Mouse (Mus musculus): ENCODE results near the gene Ttll1. TPM values are rescaled to one million over a fixed set of nuclear protein-coding genes. Genes with fewer than 3 reads are reported as not detected.
A peak's percentile ranks its signal among the peaks of the same experiment; 100 is the strongest.

Ttll1 gene
- total and polyA plus RNA-seq, 3 experiments, result 2.5 to 9.9 (median 4.9) TPM

DNA sequence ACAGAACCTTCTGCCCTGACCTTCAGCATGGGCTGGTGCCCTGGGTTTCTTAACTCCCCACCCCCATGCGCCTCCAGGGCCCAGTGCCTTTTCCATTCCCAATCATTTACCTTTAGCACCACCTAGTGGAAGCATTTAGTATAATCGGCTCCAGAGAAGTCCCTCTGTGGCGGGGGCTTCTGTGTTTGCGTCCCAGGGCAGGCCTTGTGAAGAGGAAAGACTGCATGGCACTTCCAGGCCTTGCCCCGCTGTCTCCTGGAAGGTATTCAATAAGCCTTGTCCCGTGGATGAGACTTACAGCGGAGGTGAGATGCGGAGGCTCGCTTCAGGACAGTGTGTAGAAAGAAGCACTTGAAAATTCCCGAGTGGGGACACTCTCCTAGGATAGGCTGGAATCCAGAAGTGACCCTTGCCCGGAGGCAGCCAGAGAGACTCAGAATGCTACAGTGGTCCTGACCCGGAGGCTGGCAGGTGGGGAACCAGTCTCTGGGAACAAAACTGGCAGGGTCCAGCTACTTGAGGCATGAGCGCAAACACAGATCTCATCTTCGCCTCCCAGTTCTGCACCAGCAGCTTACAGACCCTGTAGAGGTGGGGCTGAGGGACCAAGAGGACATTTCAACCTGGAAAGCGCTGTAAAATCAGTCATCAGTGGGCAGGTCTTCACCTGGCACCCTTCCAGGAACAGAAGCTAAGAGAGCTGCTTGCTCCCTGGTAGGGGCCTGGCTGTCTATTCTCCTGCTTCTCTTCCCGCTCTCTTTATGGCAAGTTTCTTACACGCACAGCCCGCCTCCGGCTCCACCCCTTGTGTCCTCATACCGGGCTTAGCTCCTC lies 7.7 kb upstream of the Ttll1 start (continued):
- TF ChIP-seq HCFC1 (IDR thresholded peaks at IDR 0.05; ENCODE audit: low read depth, low read length), result peak; percentile 23; the same call in 1 of the 2 replicates
- TF ChIP-seq SIN3A (IDR thresholded peaks at IDR 0.05; ENCODE audit: low read length), result no peak
- 0 out of 2 replicates have a peak, but pooled peaks have one; percentile 20 for TF ChIP-seq BHLHE40 (IDR thresholded peaks at IDR 0.05; ENCODE audit: low read depth, low read length)
- no peak for TF ChIP-seq ZKSCAN1 (IDR thresholded peaks at IDR 0.05; ENCODE audit: borderline replicate concordance, low read depth, low read length)
- no peak for TF ChIP-seq GABPA (IDR thresholded peaks at IDR 0.05; ENCODE audit: insufficient replicate concordance, low read depth, low read length)
- peak; percentile 79 for TF ChIP-seq SMC3 (IDR thresholded peaks at IDR 0.05; ENCODE audit: low read depth, low read length)
- no peak for TF ChIP-seq ELF1 (IDR thresholded peaks at IDR 0.05; ENCODE audit: low read depth, low read length)
- no peak for TF ChIP-seq POLR2A (IDR thresholded peaks at IDR 0.05; ENCODE audit: low read depth, low read length)
- no peak for TF ChIP-seq MAFK (IDR thresholded peaks at IDR 0.05; ENCODE audit: insufficient replicate concordance, low read length)
- TF ChIP-seq RAD21 (IDR thresholded peaks at IDR 0.05; ENCODE audit: low read depth, low read length), result peak; percentile 91
- peak; percentile 61 for TF ChIP-seq ZC3H11A (IDR thresholded peaks at IDR 0.05; ENCODE audit: low read depth, low read length)
- no peak for TF ChIP-seq ZNF384 (IDR thresholded peaks at IDR 0.05; ENCODE audit: low read depth, low read length)

DNA sequence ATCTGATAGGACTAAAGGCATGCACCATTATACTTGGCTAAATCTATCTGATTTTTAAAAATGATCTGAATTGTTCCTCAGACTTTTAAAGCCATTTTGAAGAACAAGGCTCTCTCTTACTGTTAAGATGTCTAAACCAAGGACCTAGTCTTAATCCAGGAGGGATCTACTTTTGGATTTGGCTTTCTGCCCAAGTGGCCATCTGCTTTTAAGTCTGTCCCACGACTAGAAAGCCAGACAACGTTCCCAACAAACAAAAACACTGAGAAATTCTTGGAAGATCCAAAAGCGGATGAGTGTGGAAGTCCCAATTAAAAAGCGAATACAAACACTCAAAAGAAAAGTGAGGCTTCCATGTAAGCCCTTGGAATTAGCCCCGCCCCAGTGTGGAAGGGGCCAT lies 4.3 kb upstream of the Ttll1 start:
- Histone ChIP-seq H3K27me3 (replicated peaks) (peaks cover 44% of the 10 kb centered on the region), H3K4me3 (replicated peaks in 1 of 3; ENCODE audit: low read depth in 2 of 3, low read length in 2 of 3, poor library complexity in 1 of 3) (no peak overlapping the region)
- TF ChIP-seq ZC3H11A (IDR thresholded peaks at IDR 0.05; ENCODE audit: low read depth, low read length), result no peak
- no peak for TF ChIP-seq CTCF (conservative IDR thresholded peaks at IDR 0.05 in 1 of 2, IDR thresholded peaks at IDR 0.05 in 1 of 2; ENCODE audit: low read depth in 2 of 2, low read length in 2 of 2)
- TF ChIP-seq HCFC1 (IDR thresholded peaks at IDR 0.05; ENCODE audit: low read depth, low read length), result no peak
- TF ChIP-seq ETS1 (conservative IDR thresholded peaks at IDR 0.05; ENCODE audit: low read depth, low read length), result no peak
- no peak for TF ChIP-seq NELFE (IDR thresholded peaks at IDR 0.05; ENCODE audit: low read depth, low read length)
- TF ChIP-seq RAD21 (IDR thresholded peaks at IDR 0.05; ENCODE audit: low read depth, low read length), result no peak
- no peak for TF ChIP-seq MYC (IDR thresholded peaks at IDR 0.05; ENCODE audit: low read depth, low read length)
- TF ChIP-seq CHD2 (IDR thresholded peaks at IDR 0.05; ENCODE audit: low read length), result no peak
- TF ChIP-seq RCOR1 (conservative IDR thresholded peaks at IDR 0.05; ENCODE audit: low read depth, low read length), result no peak
- no peak for TF ChIP-seq JUND (conservative IDR thresholded peaks at IDR 0.05; ENCODE audit: low read depth, low read length)
- TF ChIP-seq BHLHE40 (IDR thresholded peaks at IDR 0.05; ENCODE audit: low read depth, low read length), result no peak
- TF ChIP-seq SMC3 (IDR thresholded peaks at IDR 0.05; ENCODE audit: low read depth, low read length), result no peak
- no peak for TF ChIP-seq TCF12 (IDR thresholded peaks at IDR 0.05; ENCODE audit: low read depth, low read length)
- no peak for TF ChIP-seq JUN (IDR thresholded peaks at IDR 0.05; ENCODE audit: insufficient read depth, low read depth, low read length)
- TF ChIP-seq MAX (IDR thresholded peaks at IDR 0.05; ENCODE audit: low read length), result no peak
- TF ChIP-seq ELF1 (IDR thresholded peaks at IDR 0.05; ENCODE audit: low read depth, low read length), result no peak
- no peak for TF ChIP-seq ZMIZ1 (IDR thresholded peaks at IDR 0.05; ENCODE audit: low read depth, low read length)
- TF ChIP-seq ZNF384 (IDR thresholded peaks at IDR 0.05; ENCODE audit: low read depth, low read length), result no peak
- TF ChIP-seq UBTF (IDR thresholded peaks at IDR 0.05; ENCODE audit: low read depth, low read length), result no peak

More for the DNA sequence above, 4.3 kb upstream of the Ttll1 start:
- H3K9ac ChIP-seq (ENCODE audit: insufficient read depth, low read depth), result no peak overlapping the region
- H3K79me2 ChIP-seq (replicated peaks; ENCODE audit: control insufficient read depth, extremely low read depth, insufficient read depth, poor library complexity, severe bottlenecking), result no peaks in the 10 kb centered on the region
- DNase-seq (ENCODE audit: extremely low read depth), result no peak
- in situ Hi-C loops (cut with MboI; ENCODE audit: low pct_ligation_motif_present, low pct_unique_long_range_greater_than_20kb, low sequenced_read_pairs), result loop anchor here (25.0 kb wide), 1 partner anchor 303 kb away; no protein-coding TSS in a partner anchor
- H3K9me3 ChIP-seq (replicated peaks; ENCODE audit: low read length), result peaks cover 16% of the 10 kb centered on the region
- peaks cover 0 to 5% of the 10 kb centered on the region in 2 experiments; a peak in 2 of 4 replicates for H3K4me1 ChIP-seq (ENCODE audit: control insufficient read depth in 1 of 2, insufficient read depth in 2 of 2)
- no peak overlapping the region for H3K4me2 ChIP-seq (ENCODE audit: insufficient read depth, low read depth, poor library complexity, severe bottlenecking)
- H3K27ac ChIP-seq (ENCODE audit: insufficient read depth, low read depth), result no peak overlapping the region
- dilution Hi-C loops (cut with MboI; ENCODE audit: extremely low pct_ligation_motif_present, extremely low pct_unique_long_range_greater_than_20kb, low sequenced_read_pairs), result no loop called here
- H3K36me3 ChIP-seq (replicated peaks in 1 of 2; ENCODE audit: control insufficient read depth in 1 of 2, insufficient read depth in 1 of 2, low read length in 1 of 2), result no peaks in the 10 kb centered on the region
